ENCODE assay signal across 13 mouse cellular contexts in the genomic region with DNA sequence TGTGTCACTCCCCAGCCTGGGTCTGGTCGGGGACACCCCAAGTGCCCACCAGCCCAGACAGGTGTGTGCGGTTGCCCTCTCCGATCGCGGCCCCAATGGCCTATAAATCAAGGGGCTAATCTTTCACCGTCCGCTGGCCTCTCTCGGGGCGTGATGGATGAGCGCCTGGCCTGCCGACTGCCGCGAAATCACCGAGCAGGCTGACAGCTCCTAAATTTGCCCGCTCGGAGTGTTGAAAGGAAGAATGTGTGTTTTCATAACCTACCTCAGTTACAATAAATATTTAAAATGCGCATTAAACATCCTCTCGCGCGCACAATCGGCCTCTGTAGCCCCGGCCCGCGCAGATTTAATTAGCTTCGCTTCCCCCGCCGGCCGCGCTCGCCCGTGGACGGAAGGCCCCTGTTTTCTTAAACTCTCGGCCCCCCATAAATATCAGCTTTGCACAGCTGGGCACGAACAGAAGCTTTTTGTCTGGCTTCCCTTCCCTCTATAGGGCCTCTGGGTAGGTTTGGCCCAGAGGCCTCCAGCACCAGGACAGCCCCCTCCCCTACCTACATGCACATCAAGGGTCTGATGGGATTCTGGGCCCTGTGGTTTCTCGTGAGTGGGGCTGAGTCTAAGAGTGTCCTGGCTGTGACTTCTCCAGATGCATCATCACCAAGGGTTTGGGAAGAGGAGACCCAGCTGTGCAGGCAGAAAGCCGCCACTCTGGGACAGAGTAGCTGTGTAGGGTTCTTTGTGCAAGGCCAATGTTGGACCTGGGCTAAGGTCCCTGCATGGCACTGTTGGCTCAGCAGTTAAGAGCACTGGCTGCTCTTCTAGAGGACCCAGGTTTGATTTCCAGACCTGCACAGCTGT.
DNase-seq lines count a peak whose midpoint lies in the region; ATAC-seq and TF ChIP-seq lines count a peak whose summit lies in the region.
"Had no signal": no experiment of that assay in that cellular context is flagged by ENCODE, and none has a peak within 500 bp of the region (broad histone marks: within the 10 kb centered on the region; RNA-seq: fewer than 3 reads in every experiment).

No protein-coding gene starts in this region.

- TF ChIP-seq CTCF in forebrain, postnatal 0 days (IDR thresholded peaks at IDR 0.05; ENCODE audit: low read depth), result no peak
- no peak for TF ChIP-seq CTCF in hindbrain, postnatal 0 days (IDR thresholded peaks at IDR 0.05; ENCODE audit: low read depth)
- no peak for TF ChIP-seq CTCF in gastrocnemius, adult 2 months (IDR thresholded peaks at IDR 0.05)

- no peaks in the 10 kb centered on the region for H3K36me3 ChIP-seq in forebrain, embryonic 10.5 days (replicated peaks)
- no peaks in the 10 kb centered on the region for H3K36me3 ChIP-seq in forebrain, postnatal 0 days (ENCODE audit: insufficient read depth)
- no peaks in the 10 kb centered on the region for H3K36me3 ChIP-seq in embryonic facial prominence, embryonic 10.5 days (replicated peaks)
- no peaks in the 10 kb centered on the region for H3K36me3 ChIP-seq in hindbrain, postnatal 0 days (ENCODE audit: insufficient read depth, low read length)

- H3K27me3 ChIP-seq in forebrain, embryonic 10.5 days (ENCODE audit: poor library complexity, severe bottlenecking), result peaks cover 81% of the 10 kb centered on the region
- H3K27me3 ChIP-seq in forebrain, postnatal 0 days (ENCODE audit: insufficient read depth, low read length), result peaks cover 27% of the 10 kb centered on the region
- H3K27me3 ChIP-seq in embryonic facial prominence, embryonic 10.5 days (replicated peaks; ENCODE audit: low read depth, poor library complexity, severe bottlenecking), result peaks cover 74% of the 10 kb centered on the region
- no peaks in the 10 kb centered on the region for H3K27me3 ChIP-seq in hindbrain, postnatal 0 days (ENCODE audit: insufficient read depth, low read length)

- intact Hi-C loops in gastrocnemius, adult 2 months (cut with DNase I), result no loop called here

- ATAC-seq in forebrain, postnatal 0 days, result no peak
- 0 out of 2 replicates have a peak, but pooled peaks have one; percentile 32 for ATAC-seq in hindbrain, postnatal 0 days

- H3K27ac ChIP-seq in forebrain, embryonic 10.5 days, result peak overlapping the region; percentile 58
- no peak overlapping the region for H3K27ac ChIP-seq in forebrain, postnatal 0 days (ENCODE audit: low read depth, low read length)
- peak overlapping the region; percentile 31; the same call in 1 of the 2 replicates for H3K27ac ChIP-seq in embryonic facial prominence, embryonic 10.5 days (replicated peaks)
- no peak overlapping the region for H3K27ac ChIP-seq in hindbrain, postnatal 0 days
- H3K27ac ChIP-seq in gastrocnemius, adult 2 months, result no peak overlapping the region
- H3K27ac ChIP-seq: liver, embryonic 14.5 days had no signal

- 30% methylated on average over 36 of the region's 36 CpGs for WGBS in forebrain, embryonic 10.5 days
- 23% methylated on average over 36 of the region's 36 CpGs for WGBS in forebrain, postnatal 0 days
- WGBS in embryonic facial prominence, embryonic 10.5 days, result 18% methylated on average over 36 of the region's 36 CpGs
- 21% methylated on average over 36 of the region's 36 CpGs for WGBS in hindbrain, postnatal 0 days

- H3K9ac ChIP-seq in forebrain, postnatal 0 days, result no peak overlapping the region
- no peak overlapping the region for H3K9ac ChIP-seq in hindbrain, postnatal 0 days (replicated peaks; ENCODE audit: low read length)
- H3K9ac ChIP-seq: liver, embryonic 14.5 days had no signal

- no peak overlapping the region for H3K4me2 ChIP-seq in forebrain, postnatal 0 days (ENCODE audit: low read depth)
- no peak overlapping the region for H3K4me2 ChIP-seq in hindbrain, postnatal 0 days (ENCODE audit: low read depth, low read length)

- H3K4me1 ChIP-seq in forebrain, embryonic 10.5 days, result peaks cover 20% of the 10 kb centered on the region
- no peaks in the 10 kb centered on the region for H3K4me1 ChIP-seq in forebrain, postnatal 0 days (ENCODE audit: insufficient read depth)
- peaks cover 21% of the 10 kb centered on the region for H3K4me1 ChIP-seq in embryonic facial prominence, embryonic 10.5 days
- peaks cover 6% of the 10 kb centered on the region; the same call in 1 of the 2 replicates for H3K4me1 ChIP-seq in hindbrain, postnatal 0 days (ENCODE audit: insufficient read depth, low read length)

- H3K9me3 ChIP-seq in forebrain, embryonic 10.5 days, result no peaks in the 10 kb centered on the region
- H3K9me3 ChIP-seq in forebrain, postnatal 0 days (ENCODE audit: low read length), result no peaks in the 10 kb centered on the region
- no peaks in the 10 kb centered on the region for H3K9me3 ChIP-seq in embryonic facial prominence, embryonic 10.5 days
- H3K9me3 ChIP-seq in hindbrain, postnatal 0 days (ENCODE audit: low read length), result no peaks in the 10 kb centered on the region

- H3K4me3 ChIP-seq in forebrain, embryonic 10.5 days, result peak overlapping the region; percentile 21
- H3K4me3 ChIP-seq in forebrain, postnatal 0 days (ENCODE audit: low read depth, low read length), result no peak overlapping the region
- peak overlapping the region; percentile 34; the same call in 1 of the 2 replicates for H3K4me3 ChIP-seq in embryonic facial prominence, embryonic 10.5 days
- H3K4me3 ChIP-seq in hindbrain, postnatal 0 days (ENCODE audit: low read length), result no peak overlapping the region
- H3K4me3 ChIP-seq in gastrocnemius, adult 2 months, result no peak overlapping the region
- H3K4me3 ChIP-seq: myocyte had no signal

- peak; percentile 26 for DNase-seq in forebrain, embryonic 10.5 days (ENCODE audit: extremely low spot score, low spot score)
- DNase-seq in forebrain, postnatal 0 days, result no peak
- DNase-seq in embryonic facial prominence, embryonic 10.5 days (ENCODE audit: low spot score), result peak; percentile 50
- peak; percentile 13 for DNase-seq in hindbrain, postnatal 0 days (ENCODE audit: low spot score)
- DNase-seq in neural tube, embryonic 10.5 days (ENCODE audit: extremely low spot score, low spot score), result peak; percentile 73
- DNase-seq in urinary bladder, postnatal 36 days (ENCODE audit: low spot score in 2 of 2), result no peak
- no peak for DNase-seq in gastrocnemius, adult 2 months
- DNase-seq in layer of hippocampus, adult 9-11 months, result no peak
- DNase-seq: cerebellum, adult 11-12 months; gastrocnemius, postnatal 10 days; kidney, postnatal 25 days had no signal

Comparison
In these comparisons a context has a peak if more than half of its experiments do, and no peak if none do; other contexts are left out.
1. DNase-seq: peak in forebrain, embryonic 10.5 days (single experiment), embryonic facial prominence, embryonic 10.5 days (single experiment), hindbrain, postnatal 0 days (single experiment) and neural tube, embryonic 10.5 days (single experiment); none in forebrain, postnatal 0 days (single experiment), urinary bladder, postnatal 36 days (0 of 2), gastrocnemius, adult 2 months (single experiment) and layer of hippocampus, adult 9-11 months (single experiment).
2. H3K27ac ChIP-seq: peak in forebrain, embryonic 10.5 days (single experiment) and embryonic facial prominence, embryonic 10.5 days (single experiment); none in forebrain, postnatal 0 days (single experiment), hindbrain, postnatal 0 days (single experiment) and gastrocnemius, adult 2 months (single experiment).
3. H3K4me3 ChIP-seq: peak in forebrain, embryonic 10.5 days (single experiment) and embryonic facial prominence, embryonic 10.5 days (single experiment); none in forebrain, postnatal 0 days (single experiment), hindbrain, postnatal 0 days (single experiment) and gastrocnemius, adult 2 months (single experiment).